Mouse (Mus musculus) CH12.LX (cell line): ENCODE data around the gene Slc16a12. TPM values are rescaled to one million over a fixed set of nuclear protein-coding genes. Genes with fewer than 3 reads are reported as not detected.

Source experiments
- DNase-seq: peaks from one replicate; pipeline ENCODE4 v3.0.0-alpha.2; 2013; ENCODE audit errors: extremely low read depth
- H3K27ac ChIP-seq: 2 replicates; pipeline ENCODE4 v1.5.1; 2012; ENCODE audit warnings: low read depth, mild to moderate bottlenecking, control low read depth, moderate library complexity; ENCODE audit not compliant: insufficient read depth
- H3K27me3 ChIP-seq: replicated peaks from 2 replicates; pipeline ENCODE3; 2012; ENCODE audit warnings: inconsistent platforms
- H3K36me3 ChIP-seq, 2 experiments: replicated peaks in 1 of 2; 2 replicates each; pipeline versions ENCODE3 to v1.6.1; 2012; ENCODE audit warnings: inconsistent platforms in 1 of 2, low read length in 1 of 2, mild to moderate bottlenecking in 1 of 2, mixed read lengths in 1 of 2, moderate library complexity in 1 of 2; ENCODE audit not compliant: control insufficient read depth in 1 of 2, insufficient read depth in 1 of 2
- H3K4me1 ChIP-seq, 2 experiments: 2 replicates each; pipeline ENCODE4 v1.6.1; 2012; ENCODE audit warnings: inconsistent platforms in 1 of 2, moderate library complexity in 1 of 2; ENCODE audit not compliant: insufficient read depth in 2 of 2, control insufficient read depth in 1 of 2
- H3K4me2 ChIP-seq: 2 replicates; pipeline ENCODE4 v1.6.1; 2012; ENCODE audit warnings: low read depth, mild to moderate bottlenecking, control low read depth; ENCODE audit not compliant: poor library complexity, insufficient read depth, severe bottlenecking
- H3K4me3 ChIP-seq, 3 experiments: fragments of 150-350 bp in 1 of 3; sonication (generic) in 1 of 3; replicated peaks in 1 of 3; 2 replicates each; pipeline versions ENCODE3 to v1.5.1; 2011 to 2012; ENCODE audit warnings: low read depth in 2 of 3, low read length in 2 of 3, mild to moderate bottlenecking in 2 of 3, moderate library complexity in 2 of 3, control low read depth in 1 of 3, improper control_type of control experiment in 1 of 3, inconsistent platforms in 1 of 3, mixed read lengths in 1 of 3; ENCODE audit not compliant: poor library complexity in 1 of 3
- H3K79me2 ChIP-seq: replicated peaks from 2 replicates; pipeline ENCODE4 v1.6.1; 2012; ENCODE audit warnings: mild to moderate bottlenecking, moderate library complexity; ENCODE audit not compliant: control insufficient read depth, poor library complexity, insufficient read depth, severe bottlenecking; ENCODE audit errors: extremely low read depth
- H3K9ac ChIP-seq: 2 replicates; pipeline ENCODE4 v1.6.1; 2012; ENCODE audit warnings: low read depth, mild to moderate bottlenecking, control low read depth, moderate library complexity; ENCODE audit not compliant: insufficient read depth
- H3K9me3 ChIP-seq: replicated peaks from 2 replicates; pipeline ENCODE3; 2012; ENCODE audit warnings: low read length, inconsistent platforms, mixed read lengths
- BHLHE40 ChIP-seq: IDR thresholded peaks from 2 replicates; pipeline ENCODE4 v1.6.1; 2011; ENCODE audit warnings: mild to moderate bottlenecking, low read depth, low read length, improper control_type of control experiment
- CHD2 ChIP-seq: IDR thresholded peaks from 2 replicates; pipeline ENCODE4 v1.6.1; 2011; ENCODE audit warnings: low read length, improper control_type of control experiment
- E2F4 ChIP-seq: IDR thresholded peaks from 2 replicates; pipeline ENCODE4 v1.6.1; 2011; ENCODE audit warnings: low read depth, low read length, improper control_type of control experiment; ENCODE audit not compliant: insufficient replicate concordance
- ETS1 ChIP-seq: conservative IDR thresholded peaks from 2 replicates; pipeline ENCODE4 v1.6.1; 2012; ENCODE audit warnings: low read depth, mild to moderate bottlenecking, inconsistent platforms, low read length, improper control_type of control experiment, moderate library complexity
- JUN ChIP-seq: IDR thresholded peaks from 2 replicates; pipeline ENCODE4 v1.6.1; 2011; ENCODE audit warnings: low read depth, mild to moderate bottlenecking, low read length, improper control_type of control experiment, moderate library complexity; ENCODE audit not compliant: insufficient read depth
- JUND ChIP-seq: conservative IDR thresholded peaks from 2 replicates; pipeline ENCODE4 v1.6.1; 2011; ENCODE audit warnings: low read depth, low read length, improper control_type of control experiment
- KAT2A ChIP-seq: IDR thresholded peaks from 2 replicates; pipeline ENCODE4 v1.6.1; 2012; ENCODE audit warnings: low read length, improper control_type of control experiment, inconsistent platforms; ENCODE audit not compliant: insufficient replicate concordance
- MAX ChIP-seq: IDR thresholded peaks from 2 replicates; pipeline ENCODE4 v1.6.1; 2011; ENCODE audit warnings: low read length, improper control_type of control experiment
- MAZ ChIP-seq: IDR thresholded peaks from 2 replicates; pipeline ENCODE4 v1.6.1; 2012; ENCODE audit warnings: low read depth, mild to moderate bottlenecking, inconsistent platforms, low read length, improper control_type of control experiment, moderate library complexity
- MXI1 ChIP-seq: IDR thresholded peaks from 2 replicates; pipeline ENCODE4 v1.6.1; 2011; ENCODE audit warnings: mild to moderate bottlenecking, low read depth, low read length, improper control_type of control experiment
- MYC ChIP-seq: IDR thresholded peaks from 2 replicates; pipeline ENCODE4 v1.6.1; 2011; ENCODE audit warnings: low read depth, mild to moderate bottlenecking, improper control_type of control experiment, low read length
- NRF1 ChIP-seq: IDR thresholded peaks from 2 replicates; pipeline ENCODE4 v1.6.1; 2014; ENCODE audit warnings: low read depth, mild to moderate bottlenecking, inconsistent platforms, low read length, improper control_type of control experiment, moderate library complexity
- POLR2A ChIP-seq: IDR thresholded peaks from 2 replicates; pipeline ENCODE4 v1.6.1; 2011; ENCODE audit warnings: low read depth, mild to moderate bottlenecking, improper control_type of control experiment, low read length
- RAD21 ChIP-seq: IDR thresholded peaks from 2 replicates; pipeline ENCODE4 v1.6.1; 2011; ENCODE audit warnings: low read depth, mild to moderate bottlenecking, low read length, improper control_type of control experiment, moderate library complexity
- RCOR1 ChIP-seq: conservative IDR thresholded peaks from 2 replicates; pipeline ENCODE4 v1.6.1; 2012; ENCODE audit warnings: low read depth, mild to moderate bottlenecking, inconsistent platforms, low read length, improper control_type of control experiment
- SIN3A ChIP-seq: IDR thresholded peaks from 2 replicates; pipeline ENCODE4 v1.6.1; 2012; ENCODE audit warnings: low read length, improper control_type of control experiment, inconsistent platforms
- TBP ChIP-seq: conservative IDR thresholded peaks from 2 replicates; pipeline ENCODE4 v1.6.1; 2011; ENCODE audit warnings: low read depth, low read length, improper control_type of control experiment
- UBTF ChIP-seq: IDR thresholded peaks from 2 replicates; pipeline ENCODE4 v1.6.1; 2012; ENCODE audit warnings: low read depth, mild to moderate bottlenecking, inconsistent platforms, low read length, improper control_type of control experiment, moderate library complexity
- USF1 ChIP-seq: IDR thresholded peaks from 2 replicates; pipeline ENCODE4 v1.6.1; 2014; ENCODE audit warnings: low read depth, mild to moderate bottlenecking, inconsistent platforms, low read length, improper control_type of control experiment
- USF2 ChIP-seq: conservative IDR thresholded peaks from 2 replicates; pipeline ENCODE4 v1.6.1; 2011; ENCODE audit warnings: low read depth, low read length, improper control_type of control experiment
- ZC3H11A ChIP-seq: IDR thresholded peaks from 2 replicates; pipeline ENCODE4 v1.6.1; 2012; ENCODE audit warnings: low read depth, mild to moderate bottlenecking, inconsistent platforms, low read length, improper control_type of control experiment
- ZNF384 ChIP-seq: IDR thresholded peaks from 2 replicates; pipeline ENCODE4 v1.6.1; 2012; ENCODE audit warnings: low read depth, low read length, improper control_type of control experiment, inconsistent platforms
- dilution Hi-C: fragments of 300-500 bp; cut with MboI; formaldehyde crosslinking; loops from 2 replicates; pipeline ENCODE4 v1.14.3; 2020; ENCODE audit warnings: low sequenced_read_pairs; ENCODE audit not compliant: extremely low pct_unique_long_range_greater_than_20kb, extremely low pct_ligation_motif_present
- in situ Hi-C: fragments of 300-500 bp; cut with MboI; formaldehyde crosslinking; loops from 3 replicates; pipeline ENCODE4 v1.14.3; 2019; ENCODE audit warnings: low sequenced_read_pairs, low pct_ligation_motif_present, low pct_unique_long_range_greater_than_20kb, mixed read lengths
- polyA plus RNA-seq: library from polyadenylated mRNA; unstranded; fragments of >175 nt; gene quantifications from 2 replicates; pipeline ENCODE4 v1.2.1, GENCODE M21; 2012; ENCODE audit warnings: low read depth; ENCODE audit not compliant: insufficient read length
- total RNA-seq, 2 experiments: library from RNA; depleted of rRNA; stranded (reverse); fragments of 300-350 nt in 1 of 2; fragments of >200 nt in 1 of 2; gene quantifications; 2 replicates each; pipeline ENCODE4 v1.2.3; 2012 to 2014

Slc16a12 gene
- total and polyA plus RNA-seq, 3 experiments = 0.08 TPM; not detected in 1

DNA sequence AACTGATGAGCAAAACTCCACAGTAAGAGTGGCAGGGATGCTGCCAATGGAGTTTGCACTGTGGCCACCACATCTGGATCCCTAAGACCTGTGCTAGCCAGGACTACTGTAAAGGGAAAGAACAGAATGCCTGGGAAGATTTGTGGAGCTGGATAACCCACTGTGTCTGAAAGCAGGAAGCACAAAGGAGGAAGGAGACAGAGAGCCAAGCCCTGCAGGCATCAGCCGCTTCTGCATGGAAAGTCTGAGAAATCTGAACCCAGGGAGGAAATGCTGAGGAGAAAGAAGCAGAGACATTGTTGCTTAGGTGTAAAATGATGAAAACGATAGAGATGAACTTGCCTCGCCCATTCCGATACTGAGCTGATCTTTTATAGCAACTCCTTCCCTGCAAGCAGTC lies 22.5 kb downstream of the Slc16a12 start:
- Histone ChIP-seq H3K36me3 (no peaks in the 10 kb centered on the region), H3K9ac (no peak overlapping the region), H3K4me1 (peaks cover 0 to 35% of the 10 kb centered on the region in 2 experiments; a peak in 2 of 4 replicates), H3K27me3 (no peaks in the 10 kb centered on the region), H3K79me2 (no peaks in the 10 kb centered on the region), H3K27ac (no peak overlapping the region), H3K4me2 (no peak overlapping the region), H3K4me3 (no peak overlapping the region), H3K9me3 (peaks cover 9% of the 10 kb centered on the region)
- TF ChIP-seq NRF1 (no peak), KAT2A (no peak), RAD21 (no peak), ZNF384 (no peak), USF1 (no peak), CHD2 (no peak), RCOR1 (no peak), UBTF (no peak), USF2 (no peak)
- in situ Hi-C loops = no loop called here
- dilution Hi-C loops = no loop called here
- DNase-seq = no peak

DNA sequence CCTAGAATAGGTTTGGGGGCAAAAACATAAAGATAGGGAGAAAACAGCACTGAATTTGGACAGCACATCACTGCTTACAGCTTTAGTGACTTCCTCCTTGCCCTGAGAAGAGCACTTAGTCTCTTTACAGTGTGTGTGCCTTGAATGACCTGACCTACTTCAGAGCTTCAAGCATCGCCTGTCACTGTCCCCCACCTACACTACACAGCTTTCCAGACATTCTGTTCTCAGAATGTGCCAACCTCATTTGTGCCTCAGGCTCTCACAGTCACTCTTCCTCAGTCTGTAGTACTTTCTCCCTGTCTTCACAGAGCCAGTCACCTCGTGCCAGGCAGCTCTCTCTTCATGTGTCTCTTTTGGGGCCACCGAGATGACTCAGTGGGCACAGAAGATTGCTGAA lies 24.5 kb downstream of the Slc16a12 start:
- in situ Hi-C loops = no loop called here
- no peak overlapping the region for H3K9ac ChIP-seq
- no peaks in the 10 kb centered on the region for H3K79me2 ChIP-seq
- no peaks in the 10 kb centered on the region for H3K36me3 ChIP-seq
- no peaks in the 10 kb centered on the region for H3K27me3 ChIP-seq
- H3K4me1 ChIP-seq = peaks cover 0 to 35% of the 10 kb centered on the region in 2 experiments; a peak in 2 of 4 replicates
- no peak overlapping the region for H3K4me2 ChIP-seq
- H3K9me3 ChIP-seq = peaks cover 5% of the 10 kb centered on the region
- no peak for TF ChIP-seq MAX
- TF ChIP-seq, all 38 proteins: peak for 0
- no peak overlapping the region for H3K27ac ChIP-seq
- dilution Hi-C loops = no loop called here
- no peak for DNase-seq
- no peak overlapping the region for H3K4me3 ChIP-seq

DNA sequence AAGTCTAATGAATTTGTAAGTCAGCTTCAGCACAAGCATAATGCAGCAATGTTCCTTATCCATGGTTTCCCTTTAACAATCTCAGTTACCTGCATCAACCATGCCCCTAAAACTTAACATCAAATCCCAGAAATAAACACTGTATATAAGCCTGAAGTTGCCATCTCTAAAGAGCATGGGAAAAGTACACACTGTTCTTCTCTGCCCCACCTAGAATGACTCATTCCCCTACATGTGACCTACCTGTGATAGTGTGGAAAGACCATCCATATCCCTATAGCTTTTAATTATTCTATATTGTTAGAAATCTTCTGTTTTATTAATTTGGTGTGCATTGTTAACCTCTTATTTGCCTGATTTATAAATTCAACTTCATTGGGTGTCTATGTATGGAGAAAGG lies 27.0 kb downstream of the Slc16a12 start:
- dilution Hi-C loops = no loop called here
- peaks cover 0 to 14% of the 10 kb centered on the region in 2 experiments; a peak in 2 of 4 replicates for H3K4me1 ChIP-seq
- H3K27ac ChIP-seq = no peak overlapping the region
- no peak overlapping the region for H3K4me2 ChIP-seq
- TF ChIP-seq RCOR1 = no peak
- TF ChIP-seq MAZ = no peak
- no peak for TF ChIP-seq BHLHE40
- TF ChIP-seq JUN = no peak
- TF ChIP-seq SIN3A = no peak
- no peak for TF ChIP-seq NRF1
- TF ChIP-seq UBTF = no peak
- TF ChIP-seq MXI1 = no peak
- no peak for TF ChIP-seq MYC
- no peak for TF ChIP-seq E2F4
- no peak for TF ChIP-seq MAX
- TF ChIP-seq JUND = no peak
- no peak for TF ChIP-seq USF1
- TF ChIP-seq TBP = no peak
- TF ChIP-seq ZC3H11A = no peak
- no peak for TF ChIP-seq ETS1
- TF ChIP-seq KAT2A = no peak
- no peak for TF ChIP-seq POLR2A
- H3K27me3 ChIP-seq = no peaks in the 10 kb centered on the region
- no peak overlapping the region for H3K9ac ChIP-seq
- no peak overlapping the region for H3K4me3 ChIP-seq
- no peak for DNase-seq
- no peaks in the 10 kb centered on the region for H3K36me3 ChIP-seq
- no peaks in the 10 kb centered on the region for H3K79me2 ChIP-seq
- in situ Hi-C loops = no loop called here
- no peaks in the 10 kb centered on the region for H3K9me3 ChIP-seq
